Mouse (Mus musculus) liver, embryonic 15.5 days (tissue): ENCODE measurements around the gene Nos2. TPM values are rescaled to one million over a fixed set of nuclear protein-coding genes. Genes with fewer than 3 reads are reported as not detected.

Experiments
- ATAC-seq: fragments of 200-750 bp; cut with Nextera tagmentation; 2 replicates; pipeline ENCODE4 v1.8.0; 2017; ENCODE audit warnings: moderate number of reproducible peaks, mild to moderate bottlenecking, moderate library complexity; ENCODE audit not compliant: insufficient read depth
- H3K27ac ChIP-seq: fragments of 300-500 bp; sonication (generic); replicated peaks from 2 replicates; pipeline ENCODE4 v1.5.1; 2015; ENCODE audit warnings: mild to moderate bottlenecking, inconsistent platforms
- H3K27me3 ChIP-seq: fragments of 300-500 bp; sonication (generic); 2 replicates; pipeline ENCODE4 v1.6.1; 2015; ENCODE audit warnings: mild to moderate bottlenecking, inconsistent platforms
- H3K36me3 ChIP-seq: fragments of 300-500 bp; sonication (generic); replicated peaks from 2 replicates; pipeline ENCODE4 v1.6.1; 2015; ENCODE audit warnings: moderate library complexity, mild to moderate bottlenecking, inconsistent platforms
- H3K4me1 ChIP-seq: fragments of 300-500 bp; sonication (generic); replicated peaks from 2 replicates; pipeline ENCODE4 v1.6.1; 2015; ENCODE audit warnings: inconsistent platforms
- H3K4me2 ChIP-seq: fragments of 300-500 bp; sonication (generic); 2 replicates; pipeline ENCODE4 v1.6.1; 2015; ENCODE audit warnings: moderate library complexity, mild to moderate bottlenecking, inconsistent platforms
- H3K4me3 ChIP-seq: fragments of 300-500 bp; sonication (generic); replicated peaks from 2 replicates; pipeline ENCODE4 v1.5.1; 2015; ENCODE audit warnings: mild to moderate bottlenecking, inconsistent platforms
- H3K9ac ChIP-seq: fragments of 300-500 bp; sonication (generic); 2 replicates; pipeline ENCODE4 v1.6.1; 2015; ENCODE audit warnings: moderate library complexity, mild to moderate bottlenecking, inconsistent platforms
- H3K9me3 ChIP-seq: fragments of 300-500 bp; sonication (generic); replicated peaks from 2 replicates; pipeline ENCODE4 v1.6.1; 2016; ENCODE audit warnings: inconsistent platforms
- WGBS: fragments of 180-500 bp; shearing (Covaris S2); methylation state at CpG from one replicate; pipeline ENCODE4 v1.1.7; 2015; ENCODE audit warnings: mixed read lengths; ENCODE audit not compliant: insufficient replicate concordance; 5-methylcytosine and 5-hydroxymethylcytosine counted together
- polyA plus RNA-seq: library from polyadenylated mRNA; unstranded; fragments of >200 nt; fragmentation: Nextera tagmentation; extraction: Ambion mirVana; gene quantifications from 2 replicates; pipeline ENCODE4 v1.2.1, GENCODE M21; 2015

Gene Nos2
- 0.03 and 0.06 TPM in 2 replicates for polyA plus RNA-seq

DNA sequence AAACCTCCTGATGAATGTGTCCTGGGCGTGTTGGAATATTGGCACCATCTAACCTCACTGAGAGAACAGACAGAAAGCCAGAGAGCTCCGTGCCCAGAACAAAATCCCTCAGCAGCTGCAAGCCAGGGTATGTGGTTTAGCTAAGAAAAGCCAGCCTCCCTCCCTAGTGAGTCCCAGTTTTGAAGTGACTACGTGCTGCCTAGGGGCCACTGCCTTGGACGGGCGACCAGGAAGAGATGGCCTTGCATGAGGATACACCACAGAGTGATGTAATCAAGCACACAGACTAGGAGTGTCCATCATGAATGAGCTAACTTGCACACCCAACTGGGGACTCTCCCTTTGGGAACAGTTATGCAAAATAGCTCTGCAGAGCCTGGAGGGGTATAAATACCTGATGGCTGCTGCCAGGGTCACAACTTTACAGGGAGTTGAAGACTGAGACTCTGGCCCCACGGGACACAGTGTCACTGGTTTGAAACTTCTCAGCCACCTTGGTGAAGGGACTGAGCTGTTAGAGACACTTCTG, at the start of gene Nos2:
TSS of gene Nos2 (plus strand) at position 377 of the 529 bp plus-strand sequence.
- Histone ChIP-seq H3K4me2 (no peak within 1 kb of the TSS), H3K9me3 (no peaks in the 10 kb centered on the region), H3K4me3 (no peak within 1 kb of the TSS), H3K27me3 (peaks cover 36% of the 10 kb centered on the region), H3K9ac (no peak within 1 kb of the TSS), H3K36me3 (no peaks in the 10 kb centered on the region), H3K4me1 (no peaks in the 10 kb centered on the region), H3K27ac (no peak within 1 kb of the TSS)
- WGBS: 20% methylated on average over 6 of the region's 6 CpGs
- ATAC-seq: no peak

DNA sequence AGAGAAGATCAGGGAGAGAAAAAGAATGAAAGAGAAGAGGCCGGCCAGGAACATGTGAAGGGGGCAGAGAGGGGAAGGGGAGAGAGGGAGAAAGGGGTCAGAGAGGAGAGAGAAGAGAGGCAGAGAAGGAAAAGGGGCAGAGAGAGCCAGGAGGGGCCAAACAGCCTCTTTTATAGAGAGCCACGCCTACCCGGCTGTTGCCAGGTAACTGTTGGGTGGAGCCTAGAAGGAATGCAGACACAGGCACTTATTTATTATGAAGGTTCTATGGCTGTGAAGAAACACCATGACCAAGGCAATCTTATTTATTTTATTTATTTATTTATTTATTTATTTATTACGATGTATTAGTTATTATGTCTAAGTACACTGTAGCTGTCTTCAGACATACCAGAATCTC, 49.7 kb upstream of the Nos2 start:
- Histone ChIP-seq H3K36me3 (no peaks in the 10 kb centered on the region), H3K4me1 (no peaks in the 10 kb centered on the region), H3K27ac (no peak overlapping the region), H3K4me2 (no peak overlapping the region), H3K4me3 (no peak overlapping the region), H3K27me3 (no peaks in the 10 kb centered on the region), H3K9ac (no peak overlapping the region), H3K9me3 (no peaks in the 10 kb centered on the region)
- ATAC-seq: no peak
- WGBS: 68% methylated on average over 4 of the region's 4 CpGs

DNA sequence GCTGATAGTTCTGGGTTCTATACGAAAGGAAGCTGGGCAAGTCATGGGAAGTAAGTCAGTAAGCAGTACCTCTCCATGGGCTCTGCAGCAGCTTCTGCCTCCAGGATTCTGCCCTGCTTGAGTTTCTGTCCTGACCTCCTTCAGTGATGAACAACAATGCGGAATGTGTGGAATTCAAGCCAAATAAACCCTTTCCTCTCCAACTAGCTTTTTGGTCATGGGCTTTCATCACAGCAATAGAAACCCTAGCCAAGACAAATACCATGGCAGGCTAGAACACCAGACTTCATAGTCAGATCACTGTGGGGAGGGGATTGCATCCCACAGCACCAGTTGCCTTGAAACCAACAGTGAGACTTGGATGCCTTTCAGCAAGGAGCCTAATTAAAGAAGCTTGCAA, 47.8 kb upstream of the Nos2 start:
- Histone ChIP-seq H3K4me2 (no peak overlapping the region), H3K9me3 (no peaks in the 10 kb centered on the region), H3K27me3 (no peaks in the 10 kb centered on the region), H3K9ac (no peak overlapping the region), H3K36me3 (no peaks in the 10 kb centered on the region), H3K27ac (no peak overlapping the region), H3K4me1 (no peaks in the 10 kb centered on the region), H3K4me3 (no peak overlapping the region)
- no peak for ATAC-seq
- 50% methylated on average over 2 of the region's 2 CpGs for WGBS

DNA sequence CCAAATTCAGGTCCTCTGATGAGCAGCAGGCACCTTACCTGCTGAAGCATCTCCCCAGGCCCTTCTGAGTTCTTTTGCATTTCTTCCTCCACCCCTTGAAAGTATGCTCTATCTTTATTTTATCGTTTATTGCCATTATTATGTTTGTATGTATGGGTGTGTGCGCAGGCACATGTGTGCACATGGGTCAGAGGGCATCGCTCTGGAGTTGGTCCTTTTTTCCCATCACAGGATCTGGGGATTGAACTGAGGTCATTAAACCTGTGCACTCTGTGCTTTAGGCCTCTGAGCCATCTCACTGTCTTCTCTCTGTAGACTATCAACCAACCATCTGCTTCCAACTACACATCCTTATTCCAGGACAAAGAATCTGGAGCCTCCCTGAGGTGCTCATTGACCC, 40.9 kb upstream of the Nos2 start:
- no peak for ATAC-seq
- WGBS: 72% methylated on average over 3 of the region's 3 CpGs

DNA sequence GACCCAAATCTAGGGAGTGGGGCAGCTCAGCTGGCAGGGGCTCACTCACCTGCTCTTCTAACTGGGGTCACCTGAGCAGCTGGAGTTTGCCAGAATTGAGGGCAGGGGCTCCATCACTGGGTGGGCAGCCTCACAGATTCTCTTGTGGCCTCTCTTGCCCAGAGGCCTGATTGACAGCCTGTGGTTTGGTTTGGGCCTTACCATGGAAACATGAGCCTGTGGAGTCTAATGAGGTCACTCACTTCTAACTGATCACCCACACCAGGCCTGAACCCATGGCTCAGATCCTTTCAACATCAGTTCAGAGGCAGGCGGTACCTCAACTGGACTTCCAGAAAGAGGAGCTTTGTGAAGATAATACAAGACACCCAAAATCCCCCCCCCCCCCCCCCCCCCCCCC, 33.9 kb upstream of the Nos2 start:
- H3K36me3 ChIP-seq: no peaks in the 10 kb centered on the region

More for the DNA sequence above, 40.9 kb upstream of the Nos2 start:
- no peak overlapping the region for H3K4me2 ChIP-seq
- H3K27ac ChIP-seq: no peak overlapping the region
- no peak overlapping the region for H3K4me3 ChIP-seq
- H3K4me1 ChIP-seq: no peaks in the 10 kb centered on the region
- no peaks in the 10 kb centered on the region for H3K27me3 ChIP-seq
- no peaks in the 10 kb centered on the region for H3K36me3 ChIP-seq
- no peak overlapping the region for H3K9ac ChIP-seq
- no peaks in the 10 kb centered on the region for H3K9me3 ChIP-seq

DNA sequence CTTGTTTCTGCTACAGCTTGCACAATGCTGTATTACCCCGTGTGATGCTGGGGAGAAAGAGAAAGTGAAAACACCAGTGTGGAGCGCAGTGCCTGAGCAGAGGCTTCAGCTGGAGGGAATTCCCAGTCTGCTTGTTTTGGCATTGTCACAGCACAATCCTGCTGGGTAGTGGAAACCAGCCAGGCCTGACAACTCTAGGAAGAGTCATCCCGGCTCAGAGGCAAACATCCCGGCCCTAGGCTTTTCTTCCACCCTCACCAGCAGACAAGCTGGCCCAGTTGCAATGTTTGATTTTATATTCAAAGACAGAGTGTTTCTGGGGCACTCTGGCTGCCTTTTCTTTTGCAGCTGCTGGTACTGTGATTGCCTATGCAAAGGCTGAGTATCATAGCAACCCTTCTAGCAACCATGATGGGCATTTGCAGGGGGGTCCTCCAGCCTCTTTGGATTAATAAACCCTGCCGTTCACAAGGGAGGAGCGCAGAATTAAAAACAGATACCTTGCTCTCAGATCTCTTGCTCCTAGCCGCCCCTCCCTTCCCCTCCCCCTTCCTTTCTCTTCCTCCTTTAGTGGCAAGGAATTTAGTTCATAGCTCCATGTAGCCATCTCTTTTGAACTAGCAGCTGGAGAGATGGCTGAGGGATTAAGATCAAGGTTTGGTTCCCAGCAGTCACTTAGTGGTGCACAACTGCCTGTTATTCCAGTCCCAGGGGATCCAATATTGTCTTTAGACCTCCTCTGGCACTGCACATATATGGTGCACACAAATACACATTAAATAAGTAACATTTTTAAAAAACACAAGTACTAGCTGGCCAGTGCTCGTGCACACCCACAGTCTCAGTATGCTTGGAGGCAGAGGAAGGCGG, 33.2 kb upstream of the Nos2 start:
- no peak overlapping the region for H3K27ac ChIP-seq
- no peak overlapping the region; the same call in 1 of the 2 replicates for H3K4me2 ChIP-seq
- H3K9ac ChIP-seq: no peak overlapping the region
- peaks cover 6% of the 10 kb centered on the region; the same call in 1 of the 2 replicates for H3K4me1 ChIP-seq
- 45% methylated on average over 9 of the region's 9 CpGs for WGBS
- no peaks in the 10 kb centered on the region for H3K9me3 ChIP-seq
- H3K4me3 ChIP-seq: no peak overlapping the region
- H3K27me3 ChIP-seq: no peaks in the 10 kb centered on the region
- H3K36me3 ChIP-seq: no peaks in the 10 kb centered on the region
- no peak for ATAC-seq

More for the DNA sequence above, 33.9 kb upstream of the Nos2 start:
- Histone ChIP-seq H3K4me3 (no peak overlapping the region), H3K27ac (no peak overlapping the region), H3K27me3 (no peaks in the 10 kb centered on the region), H3K4me1 (peaks cover 6% of the 10 kb centered on the region; the same call in 1 of the 2 replicates), H3K9me3 (no peaks in the 10 kb centered on the region), H3K4me2 (no peak overlapping the region), H3K9ac (no peak overlapping the region)
- WGBS: 61% methylated on average over 1 of the region's 1 CpGs
- no peak for ATAC-seq

DNA sequence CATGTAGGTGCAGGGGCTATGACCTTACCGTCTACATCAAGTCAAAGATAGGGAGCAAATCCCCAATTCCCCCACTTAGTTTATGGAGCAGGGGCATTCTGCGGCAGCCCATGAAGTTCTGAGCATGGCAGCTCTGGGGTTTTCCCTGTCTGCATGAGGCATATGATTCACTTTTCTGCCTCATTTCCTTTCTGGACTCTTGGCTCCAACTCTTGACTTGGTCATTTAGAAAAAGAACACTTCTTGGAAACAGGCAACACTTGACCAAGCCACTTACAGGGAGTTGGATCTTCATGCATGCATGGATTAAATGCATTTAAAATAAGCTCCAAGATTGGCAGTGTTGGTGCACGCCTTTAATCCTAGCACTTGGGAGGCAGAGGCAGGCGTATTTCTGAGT, 31.4 kb upstream of the Nos2 start:
- Histone ChIP-seq H3K4me2 (no peak overlapping the region), H3K9me3 (no peaks in the 10 kb centered on the region), H3K4me1 (peaks cover 6% of the 10 kb centered on the region; the same call in 1 of the 2 replicates), H3K36me3 (no peaks in the 10 kb centered on the region), H3K4me3 (no peak overlapping the region), H3K27ac (no peak overlapping the region), H3K27me3 (no peaks in the 10 kb centered on the region), H3K9ac (no peak overlapping the region)
- ATAC-seq: no peak
- 67% methylated on average over 4 of the region's 4 CpGs for WGBS

DNA sequence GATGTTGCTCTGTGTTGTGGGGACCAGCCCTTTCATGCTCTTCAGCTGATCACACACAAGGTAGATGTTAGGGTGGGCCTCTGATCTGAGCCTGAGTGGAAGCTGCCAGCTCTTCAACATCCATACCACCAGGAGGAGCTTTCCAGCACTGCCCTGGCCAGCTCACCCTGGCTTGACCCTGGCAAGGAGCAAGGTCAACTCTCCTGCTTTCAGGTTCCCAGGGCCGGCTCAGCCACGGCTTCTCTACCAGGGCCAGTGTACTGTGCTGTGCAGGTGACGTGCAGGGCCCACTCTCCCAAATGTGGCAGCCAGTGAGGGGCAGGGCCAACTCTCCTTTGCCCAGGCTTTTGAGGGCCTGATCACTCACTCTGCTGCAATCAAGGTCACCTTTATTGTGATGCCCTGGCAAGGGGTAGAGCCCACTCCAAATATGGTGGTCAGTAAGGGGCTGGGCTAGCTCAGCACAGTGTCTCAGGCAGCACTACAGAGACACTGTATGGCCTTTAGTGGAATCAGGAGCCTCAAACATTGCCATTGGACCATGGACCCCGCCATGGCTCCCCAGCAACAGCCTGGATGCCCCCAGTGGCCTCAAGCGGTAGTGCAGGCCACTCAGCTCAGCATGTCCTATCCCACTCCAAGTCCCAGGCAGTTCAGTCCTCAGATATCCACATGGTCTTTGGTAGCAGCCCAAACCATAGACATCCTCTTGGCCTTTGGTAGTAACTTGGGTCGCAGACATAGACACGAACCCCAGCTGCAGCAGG, 24.0 kb upstream of the Nos2 start:
- no peaks in the 10 kb centered on the region for H3K4me1 ChIP-seq
- H3K36me3 ChIP-seq: no peaks in the 10 kb centered on the region
- no peak for ATAC-seq
- H3K9me3 ChIP-seq: no peaks in the 10 kb centered on the region
- H3K27me3 ChIP-seq: no peaks in the 10 kb centered on the region
- no peak overlapping the region for H3K27ac ChIP-seq
- 55% methylated on average over 7 of the region's 7 CpGs for WGBS
- no peak overlapping the region for H3K9ac ChIP-seq
- no peak overlapping the region for H3K4me3 ChIP-seq
- no peak overlapping the region for H3K4me2 ChIP-seq

DNA sequence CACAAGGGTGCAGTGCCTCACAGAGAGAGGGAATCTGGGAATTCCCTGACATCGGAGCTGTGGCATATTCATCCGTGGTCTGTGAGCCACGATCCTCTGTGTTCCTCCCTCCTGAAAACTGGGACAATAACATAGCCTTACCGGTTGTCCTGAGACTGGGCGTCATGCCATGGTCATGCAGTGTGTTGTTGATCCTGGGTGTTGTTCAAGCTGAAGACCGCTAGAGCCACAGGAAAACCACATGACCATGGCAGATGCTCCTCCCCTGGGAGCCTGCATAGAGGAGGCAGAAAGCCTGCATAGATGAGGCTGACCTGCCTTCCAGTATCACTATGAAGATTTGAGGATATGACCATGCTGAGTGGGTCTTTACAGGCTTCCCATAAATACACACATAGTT, 5.1 kb upstream of the Nos2 start:
- WGBS: 59% methylated on average over 6 of the region's 6 CpGs

DNA sequence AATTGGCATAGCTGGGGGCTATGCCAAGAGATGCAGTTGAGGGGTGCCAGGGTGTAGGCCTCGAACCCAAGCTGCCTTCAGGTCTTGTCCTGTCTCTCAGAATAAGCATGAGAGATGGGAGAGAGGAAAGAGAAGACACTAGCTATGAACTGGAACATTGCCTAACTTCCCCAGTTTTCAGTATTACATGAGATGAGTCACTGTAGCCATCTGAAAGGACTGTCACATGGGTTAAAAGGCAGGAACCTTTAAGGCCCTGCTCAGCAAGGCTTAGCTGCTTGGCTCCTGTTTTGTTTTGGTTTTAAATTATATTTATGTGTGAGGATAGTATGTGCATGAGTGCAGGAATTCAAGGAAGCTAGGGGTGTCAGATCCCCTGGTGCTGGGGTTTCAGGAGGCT, 4.2 kb upstream of the Nos2 start:
- Histone ChIP-seq H3K4me1 (no peaks in the 10 kb centered on the region), H3K27me3 (no peaks in the 10 kb centered on the region), H3K36me3 (no peaks in the 10 kb centered on the region), H3K27ac (no peak overlapping the region), H3K9me3 (no peaks in the 10 kb centered on the region), H3K4me2 (no peak overlapping the region), H3K4me3 (no peak overlapping the region), H3K9ac (no peak overlapping the region)
- no peak for ATAC-seq
- WGBS: 45% methylated on average over 1 of the region's 1 CpGs

More for the DNA sequence above, 5.1 kb upstream of the Nos2 start:
- no peaks in the 10 kb centered on the region for H3K36me3 ChIP-seq
- ATAC-seq: no peak
- H3K4me2 ChIP-seq: no peak overlapping the region
- H3K9ac ChIP-seq: no peak overlapping the region
- H3K4me1 ChIP-seq: no peaks in the 10 kb centered on the region
- H3K27me3 ChIP-seq: no peaks in the 10 kb centered on the region
- H3K27ac ChIP-seq: no peak overlapping the region
- H3K9me3 ChIP-seq: no peaks in the 10 kb centered on the region
- H3K4me3 ChIP-seq: no peak overlapping the region

DNA sequence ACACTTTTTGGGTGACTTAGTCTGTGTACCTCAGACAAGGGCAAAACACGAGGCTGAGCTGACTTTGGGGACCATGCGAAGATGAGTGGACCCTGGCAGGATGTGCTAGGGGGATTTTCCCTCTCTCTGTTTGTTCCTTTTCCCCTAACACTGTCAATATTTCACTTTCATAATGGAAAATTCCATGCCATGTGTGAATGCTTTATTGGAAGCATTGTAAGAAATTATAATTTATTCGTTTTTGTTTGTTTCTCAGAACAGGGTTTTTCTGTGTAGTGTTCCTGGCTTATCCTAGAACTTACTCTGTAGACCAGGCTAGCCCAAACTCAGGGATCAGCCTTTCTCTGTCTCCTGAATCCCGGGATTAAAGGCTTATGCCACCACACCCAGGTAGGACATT, 842 bp upstream of the Nos2 start:
- H3K9ac ChIP-seq: no peak overlapping the region
- no peaks in the 10 kb centered on the region for H3K4me1 ChIP-seq
- 42% methylated on average over 4 of the region's 4 CpGs for WGBS
- H3K27me3 ChIP-seq: peaks cover 28% of the 10 kb centered on the region
- H3K27ac ChIP-seq: no peak overlapping the region
- ATAC-seq: no peak
- no peak overlapping the region for H3K4me3 ChIP-seq
- no peak overlapping the region for H3K4me2 ChIP-seq
- no peaks in the 10 kb centered on the region for H3K36me3 ChIP-seq
- no peaks in the 10 kb centered on the region for H3K9me3 ChIP-seq
